ENCODE assay signal across 8 mouse cellular contexts in the genomic region with DNA sequence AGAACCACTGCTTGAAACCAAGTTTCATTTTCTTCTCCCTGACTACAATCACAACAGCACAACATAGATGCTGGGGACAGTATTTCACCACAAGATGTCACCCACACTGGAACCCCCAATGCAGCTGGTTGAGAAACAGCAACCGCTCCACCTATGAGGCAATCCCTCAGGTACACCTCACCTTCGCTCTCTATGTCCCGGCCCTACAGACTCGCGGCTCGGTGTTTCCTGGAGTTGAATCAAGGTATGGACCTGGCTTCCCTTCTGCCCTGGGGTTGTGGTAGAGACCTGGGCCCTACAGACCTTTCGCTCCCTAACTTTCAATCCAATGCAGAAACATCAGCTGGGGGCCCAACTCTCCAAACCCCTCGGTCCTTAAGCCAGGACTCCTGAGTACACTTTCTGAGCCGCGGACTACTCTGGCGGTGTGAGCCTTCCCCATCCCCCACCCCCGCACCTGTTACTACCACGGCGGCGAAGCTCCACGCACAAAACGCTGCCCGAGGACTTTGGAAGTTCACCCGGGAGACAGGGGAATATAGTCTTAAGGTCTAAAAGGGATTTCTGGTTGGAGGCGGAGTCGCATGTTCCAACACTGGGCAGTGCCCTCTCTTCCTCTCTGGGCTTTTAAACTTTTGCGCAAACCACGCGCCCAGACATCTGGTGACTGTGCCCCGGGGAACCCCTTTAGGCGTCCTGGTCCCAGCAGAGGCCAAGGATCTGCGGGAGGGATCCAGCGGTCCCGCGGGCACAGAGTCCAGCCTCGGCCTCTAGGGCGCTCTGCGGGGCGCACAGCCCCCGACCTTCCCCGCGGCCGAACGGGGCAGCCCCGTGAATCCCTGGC. TPM values are rescaled to one million over a fixed set of nuclear protein-coding genes. Genes with fewer than 3 reads are reported as not detected.
DNase-seq lines count a peak whose midpoint lies in the region; ATAC-seq lines count a peak whose summit lies in the region.

No protein-coding gene starts in this region.

- peak overlapping the region; percentile 86 for H3K4me3 ChIP-seq in heart, embryonic 10.5 days
- H3K4me3 ChIP-seq in hindbrain, embryonic 12.5 days, result peak overlapping the region; percentile 42
- H3K4me3 ChIP-seq in liver, embryonic 15.5 days (replicated peaks), result peak overlapping the region; percentile 88

- peak overlapping the region; percentile 89 for H3K27ac ChIP-seq in heart, embryonic 10.5 days
- no peak overlapping the region for H3K27ac ChIP-seq in hindbrain, embryonic 12.5 days
- peak overlapping the region; percentile 93 for H3K27ac ChIP-seq in liver, embryonic 15.5 days (replicated peaks)

- peak overlapping the region; percentile 47 for H3K9ac ChIP-seq in hindbrain, embryonic 12.5 days
- peak overlapping the region; percentile 93 for H3K9ac ChIP-seq in liver, embryonic 15.5 days

- H3K4me1 ChIP-seq in heart, embryonic 10.5 days, result peaks cover 88% of the 10 kb centered on the region
- peaks cover 41% of the 10 kb centered on the region for H3K4me1 ChIP-seq in hindbrain, embryonic 12.5 days
- H3K4me1 ChIP-seq in liver, embryonic 15.5 days (replicated peaks), result peaks cover 97% of the 10 kb centered on the region

- WGBS in heart, embryonic 10.5 days, result 4% methylated on average over 40 of the region's 40 CpGs
- 6% methylated on average over 40 of the region's 40 CpGs for whole genome bisulfite sequencing in hindbrain, embryonic 12.5 days
- 3% methylated on average over 40 of the region's 40 CpGs for WGBS in liver, embryonic 15.5 days (ENCODE audit: insufficient replicate concordance)

- no peak for DNase-seq in heart, embryonic 10.5 days (ENCODE audit: low spot score)
- no peak for DNase-seq in heart, adult 9 months (ENCODE audit: low spot score in 2 of 2)
- peak; percentile 59 for DNase-seq in adipocyte (ENCODE audit: low spot score)
- DNase-seq in splenic B cell, adult 2 months (ENCODE audit: low read depth, low spot score), result peak; percentile 42
- DNase-seq in embryo, embryonic 10.5 days (ENCODE audit: low spot score), result no peak

- H3K9me3 ChIP-seq in heart, embryonic 10.5 days, result no peaks in the 10 kb centered on the region
- H3K9me3 ChIP-seq in hindbrain, embryonic 12.5 days (replicated peaks), result no peaks in the 10 kb centered on the region
- no peaks in the 10 kb centered on the region for H3K9me3 ChIP-seq in liver, embryonic 15.5 days (replicated peaks)

- peak overlapping the region; percentile 56 for H3K4me2 ChIP-seq in hindbrain, embryonic 12.5 days (replicated peaks)
- H3K4me2 ChIP-seq in liver, embryonic 15.5 days, result peak overlapping the region; percentile 93

- no peaks in the 10 kb centered on the region for H3K27me3 ChIP-seq in heart, embryonic 10.5 days (ENCODE audit: insufficient read depth, poor library complexity, severe bottlenecking)
- peaks cover 54% of the 10 kb centered on the region for H3K27me3 ChIP-seq in hindbrain, embryonic 12.5 days
- H3K27me3 ChIP-seq in liver, embryonic 15.5 days, result no peaks in the 10 kb centered on the region
- H3K27me3 ChIP-seq in splenic B cell, adult 2 months (ENCODE audit: control insufficient read depth, insufficient read depth, low read length, poor library complexity, severe bottlenecking), result no peaks in the 10 kb centered on the region

- ATAC-seq in hindbrain, embryonic 12.5 days (ENCODE audit: low FRiP score), result 0 out of 2 replicates have a peak, but pooled peaks have one; percentile 27
- ATAC-seq in liver, embryonic 15.5 days (ENCODE audit: insufficient read depth), result peak; percentile 13
- ATAC-seq in cerebellum, adult (ENCODE audit: insufficient number of reproducible peaks, low FRiP score, low TSS enrichment), result no peak

- no peaks in the 10 kb centered on the region for H3K36me3 ChIP-seq in heart, embryonic 10.5 days
- no peaks in the 10 kb centered on the region for H3K36me3 ChIP-seq in hindbrain, embryonic 12.5 days
- H3K36me3 ChIP-seq in liver, embryonic 15.5 days (replicated peaks), result no peaks in the 10 kb centered on the region
- no peaks in the 10 kb centered on the region for H3K36me3 ChIP-seq in splenic B cell, adult 2 months (ENCODE audit: control insufficient read depth, insufficient read depth, low read length, poor library complexity, severe bottlenecking)

RNA-seq across cellular contexts. Expression of gene Rhbdf2, which starts 3.3 kb away (rescaled TPM):
- polyA plus RNA-seq in heart, embryonic 10.5 days (2016; fragmentation: Nextera tagmentation; extraction: Ambion mirVana), result 6.7 and 8.7 TPM in 2 replicates
- polyA plus RNA-seq in hindbrain, embryonic 12.5 days (2016; fragmentation: Nextera tagmentation; extraction: Ambion mirVana), result 3.7 and 4.5 TPM in 2 replicates
- 7.2 and 7.5 TPM in 2 replicates for polyA plus RNA-seq in liver, embryonic 15.5 days (2015; fragmentation: Nextera tagmentation; extraction: Ambion mirVana)

RNA-seq across cellular contexts. Expression of gene Prcd, which starts 29.8 kb away (rescaled TPM):
- 0.60 and 0.78 TPM in 2 replicates for polyA plus RNA-seq in heart, embryonic 10.5 days (2016; fragmentation: Nextera tagmentation; extraction: Ambion mirVana)
- polyA plus RNA-seq in hindbrain, embryonic 12.5 days (2016; fragmentation: Nextera tagmentation; extraction: Ambion mirVana), result 0.34 and 0.43 TPM in 2 replicates
- polyA plus RNA-seq in liver, embryonic 15.5 days (2015; fragmentation: Nextera tagmentation; extraction: Ambion mirVana), result 0.16 and 0.29 TPM in 2 replicates

RNA-seq across cellular contexts. Expression of gene Cygb, which starts 30.6 kb away (rescaled TPM):
- 1.0 and 2.8 TPM in 2 replicates for polyA plus RNA-seq in heart, embryonic 10.5 days (2016; fragmentation: Nextera tagmentation; extraction: Ambion mirVana)
- polyA plus RNA-seq in hindbrain, embryonic 12.5 days (2016; fragmentation: Nextera tagmentation; extraction: Ambion mirVana), result 4.5 and 5.9 TPM in 2 replicates
- 0.84 and 1.0 TPM in 2 replicates for polyA plus RNA-seq in liver, embryonic 15.5 days (2015; fragmentation: Nextera tagmentation; extraction: Ambion mirVana)

RNA-seq across cellular contexts. Expression of gene Aanat, which starts 37.3 kb away (rescaled TPM):
- not detected in 2 replicates for polyA plus RNA-seq in heart, embryonic 10.5 days (2016; fragmentation: Nextera tagmentation; extraction: Ambion mirVana)
- 0.15 TPM in 1 of 2 replicates, not detected in the other for polyA plus RNA-seq in hindbrain, embryonic 12.5 days (2016; fragmentation: Nextera tagmentation; extraction: Ambion mirVana)
- not detected in 2 replicates for polyA plus RNA-seq in liver, embryonic 15.5 days (2015; fragmentation: Nextera tagmentation; extraction: Ambion mirVana)

RNA-seq across cellular contexts. Expression of gene Ube2o, which starts 42.3 kb away (rescaled TPM):
- 8.5 and 10.3 TPM in 2 replicates for polyA plus RNA-seq in heart, embryonic 10.5 days (2016; fragmentation: Nextera tagmentation; extraction: Ambion mirVana)
- 23.6 and 27.6 TPM in 2 replicates for polyA plus RNA-seq in hindbrain, embryonic 12.5 days (2016; fragmentation: Nextera tagmentation; extraction: Ambion mirVana)
- polyA plus RNA-seq in liver, embryonic 15.5 days (2015; fragmentation: Nextera tagmentation; extraction: Ambion mirVana), result 38.1 and 51.7 TPM in 2 replicates

Comparison
In these comparisons a context has a peak if more than half of its experiments do, and no peak if none do; other contexts are left out.
1. DNase-seq: peak in adipocyte (single experiment) and splenic B cell, adult 2 months (single experiment); none in heart, embryonic 10.5 days (single experiment), heart, adult 9 months (0 of 2) and embryo, embryonic 10.5 days (single experiment).
2. Peak in every context shown above with its lines, with median percentiles within 50 percentile points of each other: H3K4me3 ChIP-seq.